Mouse (Mus musculus) neural tube, embryonic 15.5 days (tissue): ENCODE results near the gene Olfr467. TPM values are rescaled to one million over a fixed set of nuclear protein-coding genes. Genes with fewer than 3 reads are reported as not detected.
A peak's percentile ranks its signal among the peaks of the same experiment; 100 is the strongest.
"Not testable (repeated sequence)": the region's sequence is repeated elsewhere in the genome, so short reads cannot be mapped to it uniquely, and the experiment has no call there.

Experiments
- ATAC-seq: fragments of 200-750 bp; cut with Nextera tagmentation; 2 replicates; pipeline ENCODE4 v1.8.0; 2017; ENCODE audit warnings: mild to moderate bottlenecking, moderate TSS enrichment, moderate library complexity; ENCODE audit not compliant: low FRiP score
- H3K27ac ChIP-seq: fragments of 300-500 bp; sonication (generic); replicated peaks from 2 replicates; pipeline ENCODE4 v1.5.1; 2015; ENCODE audit warnings: mild to moderate bottlenecking, inconsistent platforms
- H3K27me3 ChIP-seq: fragments of 300-500 bp; sonication (generic); replicated peaks from 2 replicates; pipeline ENCODE4 v1.6.1; 2015; ENCODE audit warnings: inconsistent platforms
- H3K36me3 ChIP-seq: fragments of 300-500 bp; sonication (generic); 2 replicates; pipeline ENCODE4 v1.6.1; 2015; ENCODE audit warnings: inconsistent platforms
- H3K4me1 ChIP-seq: fragments of 300-500 bp; sonication (generic); 2 replicates; pipeline ENCODE4 v1.6.1; 2015; ENCODE audit warnings: inconsistent platforms
- H3K4me2 ChIP-seq: fragments of 300-500 bp; sonication (generic); 2 replicates; pipeline ENCODE4 v1.6.1; 2015; ENCODE audit warnings: inconsistent platforms, mild to moderate bottlenecking, moderate library complexity
- H3K4me3 ChIP-seq: fragments of 300-500 bp; sonication (generic); replicated peaks from 2 replicates; pipeline ENCODE4 v1.5.1; 2015; ENCODE audit warnings: mild to moderate bottlenecking, inconsistent platforms
- H3K9ac ChIP-seq: fragments of 300-500 bp; sonication (generic); replicated peaks from 2 replicates; pipeline ENCODE4 v1.6.1; 2015; ENCODE audit warnings: mild to moderate bottlenecking, inconsistent platforms
- H3K9me3 ChIP-seq: fragments of 300-500 bp; sonication (generic); replicated peaks from 2 replicates; pipeline ENCODE4 v1.6.1; 2016; ENCODE audit warnings: inconsistent platforms
- WGBS: fragments of 180-500 bp; shearing (Covaris S2); methylation state at CpG from one replicate; pipeline ENCODE4 v1.1.7; 2015; ENCODE audit warnings: mixed read lengths; 5-methylcytosine and 5-hydroxymethylcytosine counted together
- polyA plus RNA-seq: library from polyadenylated mRNA; unstranded; fragments of >200 nt; fragmentation: Nextera tagmentation; extraction: Ambion mirVana; gene quantifications from 2 replicates; pipeline ENCODE4 v1.2.1, GENCODE M21; 2015

Olfr467 gene
- polyA plus RNA-seq = not detected in 2 replicates

GRCm38 (mm10) chr7:107811963-107812362, at the start of gene Olfr467:
Gene Olfr467 (plus strand): TSS chr7:107812263.
- no peaks in the 10 kb centered on the region for H3K27me3 ChIP-seq
- ATAC-seq = no peak

GRCm38 (mm10) chr7:107770812-107771211, 41.3 kb upstream of the Olfr467 start:
- WGBS = 55% methylated on average over 6 of the region's 6 CpGs
- Histone ChIP-seq H3K9me3 (no peaks in the 10 kb centered on the region), H3K4me1 (no peaks in the 10 kb centered on the region), H3K27me3 (no peaks in the 10 kb centered on the region), H3K9ac (no peak overlapping the region), H3K36me3 (no peaks in the 10 kb centered on the region), H3K4me3 (no peak overlapping the region), H3K4me2 (no peak overlapping the region), H3K27ac (no peak overlapping the region)
- no peak for ATAC-seq

More at GRCm38 (mm10) chr7:107811963-107812362, at the start of gene Olfr467:
- H3K4me2 ChIP-seq = no peak within 1 kb of the TSS
- no peaks in the 10 kb centered on the region for H3K4me1 ChIP-seq
- H3K9me3 ChIP-seq = no peaks in the 10 kb centered on the region
- no peaks in the 10 kb centered on the region for H3K36me3 ChIP-seq
- H3K9ac ChIP-seq = no peak within 1 kb of the TSS
- no peak within 1 kb of the TSS for H3K4me3 ChIP-seq
- H3K27ac ChIP-seq = no peak within 1 kb of the TSS

- H3K9me3 ChIP-seq = no peaks in the 10 kb centered on the region
- H3K36me3 ChIP-seq = no peaks in the 10 kb centered on the region
- H3K27me3 ChIP-seq = no peaks in the 10 kb centered on the region
- H3K4me3 ChIP-seq = no peak overlapping the region
- no peaks in the 10 kb centered on the region for H3K4me1 ChIP-seq
- no peak overlapping the region for H3K27ac ChIP-seq
- no peak overlapping the region for H3K9ac ChIP-seq
- ATAC-seq = no peak
- 89% methylated on average over 1 of the region's 1 CpGs for WGBS
- H3K4me2 ChIP-seq = no peak overlapping the region
Observed at GRCm38 (mm10) chr7:107778216-107778615, 33.8 kb upstream of the Olfr467 start.

GRCm38 (mm10) chr7:107779611-107780010, 32.5 kb upstream of the Olfr467 start:
- no peaks in the 10 kb centered on the region for H3K36me3 ChIP-seq
- ATAC-seq = no peak
- H3K4me1 ChIP-seq = no peaks in the 10 kb centered on the region
- no peak overlapping the region for H3K4me3 ChIP-seq
- 47% methylated on average over 4 of the region's 4 CpGs for WGBS
- no peak overlapping the region for H3K27ac ChIP-seq
- H3K9me3 ChIP-seq = no peaks in the 10 kb centered on the region
- no peaks in the 10 kb centered on the region for H3K27me3 ChIP-seq
- no peak overlapping the region for H3K9ac ChIP-seq
- H3K4me2 ChIP-seq = no peak overlapping the region

- H3K36me3 ChIP-seq = no peaks in the 10 kb centered on the region
- no peak overlapping the region for H3K9ac ChIP-seq
- no peaks in the 10 kb centered on the region for H3K9me3 ChIP-seq
- 58% methylated on average over 3 of the region's 3 CpGs for WGBS
- H3K27ac ChIP-seq = no peak overlapping the region
- H3K4me2 ChIP-seq = no peak overlapping the region
- no peak overlapping the region for H3K4me3 ChIP-seq
- ATAC-seq = peak; percentile 69; the same call in 1 of the 2 replicates
- no peaks in the 10 kb centered on the region for H3K27me3 ChIP-seq
- H3K4me1 ChIP-seq = no peaks in the 10 kb centered on the region
Observed at GRCm38 (mm10) chr7:107787977-107788620, 24.0 kb upstream of the Olfr467 start.

- no peaks in the 10 kb centered on the region for H3K9me3 ChIP-seq
- H3K27ac ChIP-seq = no peak overlapping the region
- H3K4me2 ChIP-seq = no peak overlapping the region
- no peak overlapping the region for H3K4me3 ChIP-seq
- no peaks in the 10 kb centered on the region for H3K4me1 ChIP-seq
- WGBS = 91% methylated on average over 2 of the region's 2 CpGs
- no peaks in the 10 kb centered on the region for H3K27me3 ChIP-seq
- no peaks in the 10 kb centered on the region for H3K36me3 ChIP-seq
- ATAC-seq = no peak
- H3K9ac ChIP-seq = no peak overlapping the region
Observed at GRCm38 (mm10) chr7:107796500-107796899, 15.6 kb upstream of the Olfr467 start.

- WGBS = 90% methylated on average over 2 of the region's 2 CpGs
- no peak within 1 kb of the TSS for H3K27ac ChIP-seq
- no peak within 1 kb of the TSS for H3K9ac ChIP-seq
- no peaks in the 10 kb centered on the region for H3K9me3 ChIP-seq
- no peak within 1 kb of the TSS for H3K4me2 ChIP-seq
- H3K4me1 ChIP-seq = no peaks in the 10 kb centered on the region
- no peak for ATAC-seq
- no peaks in the 10 kb centered on the region for H3K36me3 ChIP-seq
- no peak within 1 kb of the TSS for H3K4me3 ChIP-seq
- no peaks in the 10 kb centered on the region for H3K27me3 ChIP-seq
Observed at GRCm38 (mm10) chr7:107801108-107801507, 11.0 kb upstream of the Olfr467 start, which contains the start of gene Ovch2. Gene Ovch2 (minus strand): TSS chr7:107801208.

GRCm38 (mm10) chr7:107802138-107802537, 9.9 kb upstream of the Olfr467 start:
- Histone ChIP-seq H3K9me3 (0 out of 2 replicates have a peak, but pooled peaks cover 4% of the 10 kb centered on the region), H3K4me1 (no peaks in the 10 kb centered on the region), H3K36me3 (no peaks in the 10 kb centered on the region), H3K9ac (no peak overlapping the region), H3K27ac (no peak overlapping the region), H3K27me3 (no peaks in the 10 kb centered on the region), H3K4me3 (no peak overlapping the region), H3K4me2 (no peak overlapping the region)
- 78% methylated on average over 3 of the region's 3 CpGs for WGBS
- no peak for ATAC-seq

GRCm38 (mm10) chr7:107819442-107819841, 7.4 kb downstream of the Olfr467 start:
- no peaks in the 10 kb centered on the region for H3K9me3 ChIP-seq
- no peaks in the 10 kb centered on the region for H3K27me3 ChIP-seq
- H3K4me3 ChIP-seq = no peak overlapping the region
- no peak overlapping the region for H3K9ac ChIP-seq
- no peaks in the 10 kb centered on the region for H3K4me1 ChIP-seq
- no peak overlapping the region for H3K27ac ChIP-seq
- no peaks in the 10 kb centered on the region for H3K36me3 ChIP-seq
- ATAC-seq = no peak
- H3K4me2 ChIP-seq = no peak overlapping the region

GRCm38 (mm10) chr7:107823867-107824266, 11.8 kb downstream of the Olfr467 start:
- not testable (repeated sequence) for H3K27ac ChIP-seq, ATAC-seq, H3K4me2 ChIP-seq, H3K4me3 ChIP-seq, H3K27me3 ChIP-seq, H3K9ac ChIP-seq, H3K4me1 ChIP-seq, H3K9me3 ChIP-seq, H3K36me3 ChIP-seq
- WGBS = 71% methylated on average over 2 of the region's 2 CpGs

GRCm38 (mm10) chr7:107825441-107825840, 13.4 kb downstream of the Olfr467 start, which contains the start of gene Olfr469:
Gene Olfr469 (minus strand): TSS chr7:107825541.
- not testable (repeated sequence) for ATAC-seq

GRCm38 (mm10) chr7:107841719-107842118, 29.7 kb downstream of the Olfr467 start:
- H3K4me1 ChIP-seq = no peaks in the 10 kb centered on the region
- no peak overlapping the region for H3K27ac ChIP-seq
- no peaks in the 10 kb centered on the region for H3K27me3 ChIP-seq
- H3K9me3 ChIP-seq = no peaks in the 10 kb centered on the region
- no peak overlapping the region for H3K9ac ChIP-seq
- no peaks in the 10 kb centered on the region for H3K36me3 ChIP-seq
- 86% methylated on average over 1 of the region's 1 CpGs for WGBS
- H3K4me3 ChIP-seq = no peak overlapping the region
- H3K4me2 ChIP-seq = no peak overlapping the region
- no peak for ATAC-seq

More at GRCm38 (mm10) chr7:107825441-107825840, 13.4 kb downstream of the Olfr467 start, which contains the start of gene Olfr469:
- H3K4me2 ChIP-seq, H3K4me1 ChIP-seq, H3K36me3 ChIP-seq, H3K27ac ChIP-seq, H3K9me3 ChIP-seq, H3K27me3 ChIP-seq, H3K9ac ChIP-seq, H3K4me3 ChIP-seq: not testable (repeated sequence)
